Mouse (Mus musculus) spleen, adult 2 months (tissue): Measurements from ENCODE around the gene Olfr47.
"Not testable (repeated sequence)": the region's sequence is repeated elsewhere in the genome, so short reads cannot be mapped to it uniquely, and the experiment has no call there.

ENCODE experiments used
- CTCF ChIP-seq: fragments of 200-500 bp; IDR thresholded peaks from 2 replicates; pipeline ENCODE4 v1.5.1; 2011; ENCODE audit warnings: mild to moderate bottlenecking, inconsistent platforms; ENCODE audit not compliant: insufficient read depth, insufficient read length, insufficient replicate concordance; ENCODE audit errors: extremely low read depth
- POLR2A ChIP-seq: fragments of 200-500 bp; IDR thresholded peaks from 2 replicates; pipeline ENCODE4 v1.6.1; 2011; ENCODE audit warnings: low read depth, low read length, inconsistent platforms

DNA sequence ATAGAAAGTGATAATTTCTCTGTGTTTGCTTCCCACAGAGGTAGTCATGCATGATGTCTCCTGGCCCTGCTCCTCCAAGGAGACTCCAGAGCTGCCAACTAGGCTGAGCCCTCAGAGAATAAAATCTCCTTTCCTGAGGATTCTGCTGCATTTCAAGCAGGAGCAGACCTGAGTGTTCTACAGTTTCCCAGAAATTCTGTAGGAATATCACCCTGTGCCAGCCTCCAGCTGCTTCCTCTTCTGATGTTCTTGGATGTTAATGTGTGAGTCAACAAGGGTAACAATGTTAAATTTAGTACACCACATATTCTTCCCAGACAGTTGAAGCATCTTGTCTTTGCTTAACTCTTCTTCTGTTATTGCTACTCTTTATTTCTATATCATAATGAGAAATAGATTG is 18.5 kb upstream of the Olfr47 start, which contains the start of gene Olfr434:
- TF ChIP-seq POLR2A, CTCF: not testable (repeated sequence)
